Mouse (Mus musculus) midbrain, embryonic 12.5 days (tissue): Measurements from ENCODE around the gene Prss46. TPM values are rescaled to one million over a fixed set of nuclear protein-coding genes. Genes with fewer than 3 reads are reported as not detected.
A peak's percentile ranks its signal among the peaks of the same experiment; 100 is the strongest.

ENCODE experiments used
- ATAC-seq: fragments of 200-750 bp; cut with Nextera tagmentation; 2 replicates; pipeline ENCODE4 v1.8.0; 2017; ENCODE audit warnings: low read depth, moderate TSS enrichment, moderate library complexity; ENCODE audit not compliant: low FRiP score
- H3K27ac ChIP-seq: fragments of 300-500 bp; sonication (generic); replicated peaks from 2 replicates; pipeline ENCODE4 v1.5.1; 2016; ENCODE audit warnings: mild to moderate bottlenecking
- H3K27me3 ChIP-seq: fragments of 300-500 bp; sonication (generic); 2 replicates; pipeline ENCODE4 v1.6.1; 2016; ENCODE audit warnings: mild to moderate bottlenecking
- H3K36me3 ChIP-seq: fragments of 300-500 bp; sonication (generic); 2 replicates; pipeline ENCODE4 v1.6.1; 2016
- H3K4me1 ChIP-seq: fragments of 300-500 bp; sonication (generic); 2 replicates; pipeline ENCODE4 v1.6.1; 2016
- H3K4me2 ChIP-seq: fragments of 300-500 bp; sonication (generic); replicated peaks from 2 replicates; pipeline ENCODE4 v1.6.1; 2016; ENCODE audit warnings: mild to moderate bottlenecking, moderate library complexity
- H3K4me3 ChIP-seq: fragments of 300-500 bp; sonication (generic); 2 replicates; pipeline ENCODE4 v1.5.1; 2016; ENCODE audit warnings: mild to moderate bottlenecking
- H3K9ac ChIP-seq: fragments of 300-500 bp; sonication (generic); replicated peaks from 2 replicates; pipeline ENCODE4 v1.6.1; 2016; ENCODE audit warnings: mild to moderate bottlenecking, moderate library complexity
- H3K9me3 ChIP-seq: fragments of 300-500 bp; sonication (generic); 2 replicates; pipeline ENCODE4 v1.6.1; 2016; ENCODE audit warnings: mild to moderate bottlenecking
- WGBS: fragments of 180-500 bp; shearing (Covaris S2); methylation state at CpG from one replicate; pipeline ENCODE4 v1.1.7; 2016; 5-methylcytosine and 5-hydroxymethylcytosine counted together
- polyA plus RNA-seq: library from polyadenylated mRNA; unstranded; fragments of >200 nt; fragmentation: Nextera tagmentation; extraction: Ambion mirVana; gene quantifications from 2 replicates; pipeline ENCODE4 v1.2.1, GENCODE M21; 2016

Prss46 gene
- polyA plus RNA-seq, 1 experiment from 2014 or later: not detected

DNA sequence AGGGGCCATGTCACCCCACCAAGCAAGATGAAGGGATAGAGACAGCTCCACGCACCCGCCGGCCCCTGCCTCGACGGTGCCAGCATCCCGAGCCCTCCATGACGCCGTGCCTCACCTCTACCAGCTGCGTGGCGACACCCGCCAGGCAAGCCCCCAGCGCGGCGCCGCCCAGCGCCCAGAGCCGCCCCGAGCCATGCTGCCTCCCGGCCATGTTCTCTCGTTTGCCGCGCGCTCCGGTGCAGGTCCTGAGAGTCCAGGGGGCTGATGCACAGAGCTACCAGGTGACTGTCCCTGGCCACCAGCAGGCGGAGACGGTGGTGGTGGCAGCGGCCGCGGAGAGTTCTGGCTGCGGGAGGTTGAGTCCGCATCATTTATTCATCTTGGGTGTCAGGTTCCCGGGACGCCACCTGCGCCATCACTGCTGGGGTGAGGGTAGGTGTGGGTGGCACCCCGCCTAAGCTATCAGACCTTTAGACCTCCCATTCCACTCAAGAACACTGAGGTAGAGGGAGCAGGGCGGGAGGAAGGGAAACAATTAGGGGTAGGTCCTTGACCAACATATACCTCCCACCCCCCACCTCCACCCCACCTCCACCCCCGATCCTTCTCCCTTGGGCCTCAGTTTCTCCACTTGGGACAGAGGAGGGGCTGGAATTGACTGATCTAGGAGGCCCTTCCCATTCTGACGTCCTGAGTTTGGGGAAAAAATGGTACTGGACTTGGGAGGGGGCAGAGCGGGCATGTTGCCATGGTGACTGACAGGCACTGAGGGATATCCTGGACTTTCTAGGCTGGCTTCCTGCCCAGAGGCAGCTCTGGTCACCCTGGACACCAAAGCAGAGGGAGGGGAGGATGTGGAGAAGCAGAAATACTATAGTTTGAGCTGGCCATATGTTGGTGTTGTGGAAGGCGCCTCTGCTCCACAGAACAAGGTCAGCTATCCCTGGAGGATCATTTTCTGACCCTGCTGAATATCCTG is 29.7 kb downstream of the Prss46 start:
- Histone ChIP-seq H3K27me3 (peaks cover 48% of the 10 kb centered on the region), H3K4me2 (peak overlapping the region; percentile 54), H3K9me3 (no peaks in the 10 kb centered on the region), H3K4me1 (peaks cover 22% of the 10 kb centered on the region), H3K4me3 (peak overlapping the region; percentile 33), H3K36me3 (no peaks in the 10 kb centered on the region), H3K9ac (no peak overlapping the region; the same call in 1 of the 2 replicates), H3K27ac (peak overlapping the region; percentile 52; the same call in 1 of the 2 replicates)
- WGBS: 9% methylated on average over 40 of the region's 40 CpGs
- ATAC-seq: peak; percentile 57

DNA sequence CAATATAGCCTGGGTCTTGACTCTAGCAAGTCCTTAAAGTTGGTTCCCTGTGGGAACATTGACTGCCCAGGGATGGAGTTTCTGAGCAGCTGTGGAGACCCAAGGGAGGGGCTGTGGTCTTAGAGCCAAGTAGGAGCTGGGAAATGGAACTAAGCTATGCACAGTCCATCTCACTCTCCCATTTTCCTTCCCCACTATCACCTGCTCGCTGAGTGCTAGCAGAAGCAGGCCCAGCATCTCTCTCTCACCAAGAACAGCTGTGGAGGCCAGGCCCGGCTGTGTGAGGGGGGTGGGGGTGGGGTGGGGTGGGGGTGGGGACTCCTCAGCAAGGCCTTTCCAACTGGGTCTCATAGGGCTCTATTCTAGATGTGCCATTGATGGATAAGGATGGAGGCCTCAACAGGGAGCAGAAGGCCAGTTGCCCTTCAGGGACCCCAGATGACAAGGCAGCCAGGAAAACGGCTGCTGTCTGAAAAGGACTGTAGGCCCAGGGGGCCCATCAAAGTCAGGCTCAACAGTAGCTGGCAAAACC is 30.4 kb downstream of the Prss46 start:
- Histone ChIP-seq H3K9me3 (no peaks in the 10 kb centered on the region), H3K4me2 (peak overlapping the region; percentile 54; the same call in 1 of the 2 replicates), H3K9ac (no peak overlapping the region), H3K36me3 (no peaks in the 10 kb centered on the region), H3K27ac (peak overlapping the region; percentile 52), H3K4me3 (no peak overlapping the region), H3K27me3 (peaks cover 55% of the 10 kb centered on the region), H3K4me1 (peaks cover 26% of the 10 kb centered on the region)
- ATAC-seq: peak; percentile 66
- 15% methylated on average over 3 of the region's 3 CpGs for WGBS

- Histone ChIP-seq H3K4me3 (no peak overlapping the region), H3K36me3 (no peaks in the 10 kb centered on the region), H3K9me3 (no peaks in the 10 kb centered on the region), H3K9ac (no peak overlapping the region), H3K27ac (peak overlapping the region; percentile 52; the same call in 1 of the 2 replicates), H3K4me2 (no peak overlapping the region), H3K4me1 (peaks cover 31% of the 10 kb centered on the region), H3K27me3 (peaks cover 61% of the 10 kb centered on the region)
- peak; percentile 60; the same call in 1 of the 2 replicates for ATAC-seq
- WGBS: 24% methylated on average over 4 of the region's 6 CpGs
Measured at GRCm38 (mm10) chr9:110875288-110875695, 31.0 kb downstream of the Prss46 start.

DNA sequence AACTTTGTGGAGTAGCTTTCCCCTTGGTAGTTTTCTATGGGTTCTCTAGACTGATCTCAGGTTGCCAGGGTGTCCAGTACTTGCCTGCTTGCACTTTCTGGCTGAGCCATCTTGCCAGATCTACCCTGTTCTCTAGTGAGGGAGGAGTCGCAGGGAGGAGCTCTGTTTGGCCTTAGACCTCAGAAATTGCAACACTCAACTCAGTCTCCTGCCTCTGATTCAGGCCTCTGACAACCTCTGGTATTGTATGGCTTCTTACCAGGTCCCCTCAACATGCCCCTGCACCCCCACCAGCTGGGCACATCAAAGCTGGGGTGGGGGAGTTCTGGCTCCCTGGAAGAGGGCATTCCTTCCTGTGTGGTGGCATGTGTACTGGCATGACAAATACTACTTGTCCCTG is 33.0 kb downstream of the Prss46 start:
- Histone ChIP-seq H3K9me3 (no peaks in the 10 kb centered on the region), H3K36me3 (no peaks in the 10 kb centered on the region), H3K4me1 (peaks cover 33% of the 10 kb centered on the region), H3K27ac (no peak overlapping the region), H3K9ac (no peak overlapping the region), H3K4me3 (no peak overlapping the region), H3K4me2 (no peak overlapping the region), H3K27me3 (peaks cover 75% of the 10 kb centered on the region)
- no peak for ATAC-seq
- WGBS: 85% methylated on average over 1 of the region's 1 CpGs

- H3K4me1 ChIP-seq: peaks cover 33% of the 10 kb centered on the region
- WGBS: 82% methylated on average over 5 of the region's 5 CpGs
- H3K27ac ChIP-seq: no peak overlapping the region
- H3K36me3 ChIP-seq: no peaks in the 10 kb centered on the region
- ATAC-seq: no peak
- no peaks in the 10 kb centered on the region for H3K9me3 ChIP-seq
- H3K27me3 ChIP-seq: peaks cover 69% of the 10 kb centered on the region
- no peak overlapping the region for H3K4me2 ChIP-seq
- no peak overlapping the region for H3K9ac ChIP-seq
- H3K4me3 ChIP-seq: no peak overlapping the region
Measured at GRCm38 (mm10) chr9:110877888-110878287, 33.6 kb downstream of the Prss46 start.

DNA sequence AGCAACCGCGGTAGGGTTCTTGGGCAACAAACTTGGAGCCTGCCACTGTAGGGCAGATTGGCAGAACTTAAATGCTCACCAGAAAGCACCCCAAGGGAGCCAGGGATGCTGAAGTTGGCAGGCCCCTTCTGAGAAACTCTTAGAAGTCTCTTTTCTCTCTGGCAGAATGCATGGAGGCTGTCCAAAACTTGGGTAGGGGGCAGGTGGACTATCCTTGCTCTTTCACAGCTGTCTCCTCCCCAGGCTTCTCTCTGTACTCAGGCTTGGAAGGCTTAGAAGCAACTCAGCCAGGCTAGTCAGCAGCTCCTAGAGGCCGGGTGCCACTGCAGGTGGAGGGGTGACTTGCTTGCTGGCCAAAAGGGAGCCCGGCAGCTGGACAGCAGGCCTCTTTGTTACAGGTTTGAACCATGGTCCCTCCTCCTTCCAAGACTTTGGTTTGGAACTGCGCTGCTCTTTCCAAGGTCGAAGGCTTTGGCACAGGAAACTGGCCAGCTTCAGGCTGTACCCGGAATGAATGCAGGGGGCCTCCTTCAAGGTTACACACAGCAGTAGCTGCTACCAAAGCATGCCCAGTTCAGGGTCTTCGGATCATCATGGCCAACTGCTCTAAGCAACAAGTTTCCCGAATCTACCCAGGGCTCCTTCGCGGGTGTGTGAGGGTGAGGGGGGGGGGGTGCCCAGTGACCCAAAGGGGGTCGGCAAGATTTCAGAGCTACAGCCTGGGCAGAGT is 35.0 kb downstream of the Prss46 start, which contains the start of gene Als2cl:
Gene Als2cl (plus strand): TSS at position 680 of the 730 bp plus-strand sequence.
- Histone ChIP-seq H3K9me3 (no peaks in the 10 kb centered on the region), H3K4me3 (peak within 1 kb of the TSS; percentile 43), H3K27ac (no peak within 1 kb of the TSS), H3K27me3 (peaks cover 55% of the 10 kb centered on the region), H3K9ac (peak within 1 kb of the TSS; percentile 11; the same call in 1 of the 2 replicates), H3K36me3 (no peaks in the 10 kb centered on the region), H3K4me2 (peak within 1 kb of the TSS; percentile 65), H3K4me1 (peaks cover 24% of the 10 kb centered on the region)
- ATAC-seq: no peak
- 13% methylated on average over 12 of the region's 12 CpGs for WGBS

DNA sequence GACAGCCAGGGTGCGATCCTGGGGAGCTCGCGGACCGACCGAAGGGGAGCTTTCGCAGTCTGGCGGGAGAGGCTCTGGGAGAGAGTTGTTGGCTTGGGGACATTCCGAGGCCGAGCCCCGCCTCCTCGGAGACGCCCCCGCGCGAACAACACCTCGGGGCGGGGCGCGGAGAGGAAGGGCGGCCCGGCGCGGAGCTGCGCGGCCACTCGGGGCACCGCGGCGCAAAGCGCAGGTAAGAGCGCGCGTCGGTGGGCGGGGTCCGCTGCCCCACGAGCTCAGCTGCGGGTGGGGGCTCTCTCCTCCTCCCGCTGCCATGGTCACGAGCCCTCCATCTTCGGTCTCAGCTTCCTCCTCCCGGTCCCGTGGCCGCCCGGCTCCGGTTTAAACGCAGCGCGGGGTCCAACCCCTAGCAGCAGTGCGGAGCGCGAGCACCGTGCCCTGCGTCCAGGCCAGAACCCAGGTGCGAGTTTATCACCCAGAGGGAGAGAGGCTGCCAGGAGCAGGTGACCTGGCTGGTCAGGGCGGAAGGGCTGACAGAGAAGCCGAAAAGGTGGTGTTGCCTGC is 35.8 kb downstream of the Prss46 start, which contains the start of gene Tmie:
Gene Tmie (minus strand): TSS at position 116 of the 564 bp plus-strand sequence.
- Histone ChIP-seq H3K27me3 (peaks cover 52% of the 10 kb centered on the region), H3K9me3 (no peaks in the 10 kb centered on the region), H3K27ac (no peak within 1 kb of the TSS), H3K4me2 (peak within 1 kb of the TSS; percentile 65), H3K4me3 (peak within 1 kb of the TSS; percentile 43), H3K4me1 (peaks cover 17% of the 10 kb centered on the region), H3K36me3 (no peaks in the 10 kb centered on the region), H3K9ac (peak within 1 kb of the TSS; percentile 11; the same call in 1 of the 2 replicates)
- ATAC-seq: no peak
- WGBS: 1% methylated on average over 39 of the region's 57 CpGs

DNA sequence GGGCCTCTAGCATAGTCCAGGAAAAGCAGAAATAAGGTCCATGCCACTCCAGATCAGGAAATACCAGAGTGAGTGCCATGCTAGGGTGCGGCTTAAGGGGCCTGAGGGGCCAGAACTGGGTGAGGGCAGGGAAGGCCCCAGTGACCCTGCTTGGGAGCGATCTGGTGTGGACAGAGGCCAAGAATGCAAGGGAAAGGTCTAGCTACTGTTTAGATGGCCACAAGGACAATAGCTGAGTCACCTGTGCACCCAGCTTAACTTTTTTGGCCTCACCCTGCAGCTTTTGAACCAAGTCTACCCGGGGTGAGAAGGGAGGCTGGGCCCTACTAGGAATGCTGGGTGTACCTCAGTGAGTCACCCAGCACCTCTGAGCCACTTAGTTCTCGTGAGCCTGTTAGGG is 36.5 kb downstream of the Prss46 start:
- Histone ChIP-seq H3K9ac (no peak overlapping the region), H3K4me2 (peak overlapping the region; percentile 65), H3K27ac (no peak overlapping the region), H3K4me3 (peak overlapping the region; percentile 43; the same call in 1 of the 2 replicates), H3K9me3 (no peaks in the 10 kb centered on the region), H3K4me1 (peaks cover 12% of the 10 kb centered on the region), H3K27me3 (peaks cover 48% of the 10 kb centered on the region), H3K36me3 (no peaks in the 10 kb centered on the region)
- WGBS: 75% methylated on average over 4 of the region's 4 CpGs
- no peak for ATAC-seq

DNA sequence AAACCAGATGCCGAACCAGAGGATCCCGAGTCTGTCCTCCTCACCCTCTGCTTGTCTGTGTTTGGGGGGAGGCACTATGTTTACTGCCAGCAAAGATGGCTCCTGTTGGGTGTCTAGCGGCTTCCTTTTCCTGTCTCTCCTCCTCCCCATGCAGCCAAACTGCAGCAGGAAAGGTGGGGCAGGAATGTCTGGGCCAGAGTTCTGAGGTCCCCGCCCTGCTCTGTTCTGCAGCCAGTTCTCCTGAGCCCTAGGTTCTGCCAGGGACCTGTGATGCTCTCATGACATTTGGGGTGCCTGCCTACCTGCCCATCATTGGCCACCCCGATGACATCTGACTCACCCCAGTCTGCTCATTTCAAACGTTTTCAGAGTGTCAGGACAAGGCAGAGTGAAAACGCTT is 37.6 kb downstream of the Prss46 start:
- Histone ChIP-seq H3K27me3 (peaks cover 48% of the 10 kb centered on the region), H3K27ac (no peak overlapping the region), H3K4me1 (peaks cover 12% of the 10 kb centered on the region), H3K4me3 (no peak overlapping the region), H3K4me2 (no peak overlapping the region), H3K9ac (no peak overlapping the region), H3K36me3 (no peaks in the 10 kb centered on the region), H3K9me3 (no peaks in the 10 kb centered on the region)
- WGBS: 79% methylated on average over 7 of the region's 7 CpGs
- no peak for ATAC-seq

GRCm38 (mm10) chr9:110887388-110888303 is 43.3 kb downstream of the Prss46 start:
- Histone ChIP-seq H3K36me3 (no peaks in the 10 kb centered on the region), H3K9ac (no peak overlapping the region), H3K4me1 (0 out of 2 replicates have a peak, but pooled peaks cover 5% of the 10 kb centered on the region), H3K27me3 (peaks cover 5% of the 10 kb centered on the region; the same call in 1 of the 2 replicates), H3K27ac (no peak overlapping the region), H3K9me3 (no peaks in the 10 kb centered on the region), H3K4me3 (no peak overlapping the region), H3K4me2 (no peak overlapping the region)
- 76% methylated on average over 9 of the region's 9 CpGs for WGBS
- ATAC-seq: no peak
